Mouse (Mus musculus) kidney, embryonic 14.5 days (tissue): ENCODE measurements at regions not wholly inside any gene's neighbourhood (a gene's known extent, or its start where the extent isn't known, plus 50 kb on each side); places are given as distances from the start of the nearest gene placed in this dataset.

Experiments
- ATAC-seq: fragments of 200-750 bp; cut with Nextera tagmentation; 2 replicates; pipeline ENCODE4 v1.8.0; 2017; ENCODE audit warnings: moderate number of reproducible peaks, mild to moderate bottlenecking, moderate TSS enrichment, moderate library complexity; ENCODE audit not compliant: low FRiP score, low TSS enrichment
- H3K27ac ChIP-seq: fragments of 300-500 bp; sonication (generic); 2 replicates; pipeline ENCODE4 v1.5.1; 2014; ENCODE audit warnings: low read depth, mild to moderate bottlenecking, low read length, moderate library complexity, mixed read lengths
- H3K27me3 ChIP-seq: fragments of 300-500 bp; sonication (generic); 2 replicates; pipeline ENCODE4 v1.6.1; 2014; ENCODE audit warnings: mild to moderate bottlenecking, low read length; ENCODE audit not compliant: control insufficient read depth, insufficient read depth
- H3K36me3 ChIP-seq: fragments of 300-500 bp; sonication (generic); 2 replicates; pipeline ENCODE4 v1.6.1; 2014; ENCODE audit warnings: low read length, mixed read lengths; ENCODE audit not compliant: control insufficient read depth, insufficient read depth
- H3K4me1 ChIP-seq: fragments of 300-500 bp; sonication (generic); 2 replicates; pipeline ENCODE4 v1.6.1; 2014; ENCODE audit warnings: low read length, mixed read lengths; ENCODE audit not compliant: control insufficient read depth, insufficient read depth
- H3K4me2 ChIP-seq: fragments of 300-500 bp; sonication (generic); replicated peaks from 2 replicates; pipeline ENCODE4 v1.6.1; 2014; ENCODE audit warnings: low read depth, mild to moderate bottlenecking, low read length
- H3K4me3 ChIP-seq: fragments of 300-500 bp; sonication (generic); 2 replicates; pipeline ENCODE4 v1.5.1; 2014; ENCODE audit warnings: mild to moderate bottlenecking, low read length
- H3K9ac ChIP-seq: fragments of 300-500 bp; sonication (generic); 2 replicates; pipeline ENCODE4 v1.6.1; 2014; ENCODE audit warnings: low read depth, mild to moderate bottlenecking, low read length, moderate library complexity
- H3K9me3 ChIP-seq: fragments of 300-500 bp; sonication (generic); 2 replicates; pipeline ENCODE4 v1.6.1; 2016; ENCODE audit warnings: low read length; ENCODE audit not compliant: control insufficient read depth
- WGBS: fragments of 180-500 bp; shearing (Covaris S2); extraction: QIAGEN DNeasy Blood & Tissue Kit; methylation state at CpG from one replicate; pipeline ENCODE4 v1.1.7; 2014; 5-methylcytosine and 5-hydroxymethylcytosine counted together

- no peaks in the 10 kb centered on the region for H3K9me3 ChIP-seq
- no peak overlapping the region for H3K27ac ChIP-seq
- H3K4me3 ChIP-seq = no peak overlapping the region
- no peak overlapping the region for H3K9ac ChIP-seq
- no peaks in the 10 kb centered on the region for H3K4me1 ChIP-seq
- H3K4me2 ChIP-seq = no peak overlapping the region
- no peaks in the 10 kb centered on the region for H3K36me3 ChIP-seq
- H3K27me3 ChIP-seq = no peaks in the 10 kb centered on the region
- no peak for ATAC-seq
- 89% methylated on average over 5 of the region's 5 CpGs for WGBS
These were observed 615.9 kb downstream of the Nfib start for GRCm38 (mm10) chr4:82089657-82090056.

GRCm38 (mm10) chr4:82083519-82083918, 622.0 kb downstream of the Nfib start:
- Histone ChIP-seq H3K4me2 (no peak overlapping the region), H3K4me3 (no peak overlapping the region), H3K9me3 (no peaks in the 10 kb centered on the region), H3K27me3 (no peaks in the 10 kb centered on the region), H3K36me3 (no peaks in the 10 kb centered on the region), H3K9ac (no peak overlapping the region), H3K4me1 (no peaks in the 10 kb centered on the region), H3K27ac (no peak overlapping the region)
- ATAC-seq = no peak
- 69% methylated on average over 2 of the region's 2 CpGs for WGBS

- peaks cover 4% of the 10 kb centered on the region; the same call in 1 of the 2 replicates for H3K4me1 ChIP-seq
- no peaks in the 10 kb centered on the region for H3K36me3 ChIP-seq
- no peak overlapping the region for H3K4me3 ChIP-seq
- no peak overlapping the region for H3K27ac ChIP-seq
- 80% methylated on average over 3 of the region's 3 CpGs for WGBS
- ATAC-seq = no peak
- no peak overlapping the region for H3K9ac ChIP-seq
- H3K4me2 ChIP-seq = no peak overlapping the region
- no peaks in the 10 kb centered on the region for H3K9me3 ChIP-seq
- no peaks in the 10 kb centered on the region for H3K27me3 ChIP-seq
These were observed 625.4 kb upstream of the Mpdz start for GRCm38 (mm10) chr4:82068050-82068449.

- Histone ChIP-seq H3K27me3 (no peaks in the 10 kb centered on the region), H3K4me3 (no peak overlapping the region), H3K4me1 (peaks cover 4% of the 10 kb centered on the region; the same call in 1 of the 2 replicates), H3K9ac (no peak overlapping the region; the same call in 1 of the 2 replicates), H3K36me3 (no peaks in the 10 kb centered on the region), H3K4me2 (no peak overlapping the region; the same call in 1 of the 2 replicates), H3K27ac (no peak overlapping the region), H3K9me3 (no peaks in the 10 kb centered on the region)
- ATAC-seq = peak; percentile 39; the same call in 1 of the 2 replicates
- 63% methylated on average over 14 of the region's 14 CpGs for WGBS
These were observed 623.2 kb upstream of the Mpdz start for GRCm38 (mm10) chr4:82065641-82066358.

- Histone ChIP-seq H3K27me3 (no peaks in the 10 kb centered on the region), H3K27ac (no peak overlapping the region), H3K4me1 (peaks cover 4% of the 10 kb centered on the region; the same call in 1 of the 2 replicates), H3K9ac (no peak overlapping the region), H3K36me3 (no peaks in the 10 kb centered on the region), H3K4me3 (no peak overlapping the region), H3K9me3 (no peaks in the 10 kb centered on the region), H3K4me2 (no peak overlapping the region)
- 83% methylated on average over 5 of the region's 5 CpGs for WGBS
- ATAC-seq = no peak
These were observed 620.1 kb upstream of the Mpdz start for GRCm38 (mm10) chr4:82062726-82063125.

GRCm38 (mm10) chr4:82056671-82057070, 614.1 kb upstream of the Mpdz start:
- Histone ChIP-seq H3K27me3 (no peaks in the 10 kb centered on the region), H3K4me3 (no peak overlapping the region), H3K9ac (no peak overlapping the region), H3K27ac (no peak overlapping the region), H3K36me3 (no peaks in the 10 kb centered on the region), H3K4me1 (no peaks in the 10 kb centered on the region), H3K4me2 (no peak overlapping the region), H3K9me3 (no peaks in the 10 kb centered on the region)
- no peak for ATAC-seq
- 75% methylated on average over 1 of the region's 1 CpGs for WGBS

- H3K36me3 ChIP-seq = no peaks in the 10 kb centered on the region
- no peak overlapping the region for H3K27ac ChIP-seq
- H3K4me2 ChIP-seq = no peak overlapping the region
- no peak for ATAC-seq
- no peaks in the 10 kb centered on the region for H3K9me3 ChIP-seq
- no peak overlapping the region for H3K9ac ChIP-seq
- no peak overlapping the region for H3K4me3 ChIP-seq
- H3K4me1 ChIP-seq = no peaks in the 10 kb centered on the region
- WGBS = 91% methylated on average over 2 of the region's 2 CpGs
- H3K27me3 ChIP-seq = no peaks in the 10 kb centered on the region
These were observed 605.6 kb upstream of the Mpdz start for GRCm38 (mm10) chr4:82048171-82048570.

- Histone ChIP-seq H3K27ac (no peak overlapping the region), H3K4me1 (no peaks in the 10 kb centered on the region), H3K4me3 (no peak overlapping the region), H3K36me3 (no peaks in the 10 kb centered on the region), H3K4me2 (no peak overlapping the region), H3K9ac (no peak overlapping the region), H3K27me3 (no peaks in the 10 kb centered on the region), H3K9me3 (no peaks in the 10 kb centered on the region)
- ATAC-seq = no peak
- 91% methylated on average over 1 of the region's 1 CpGs for WGBS
These were observed 594.9 kb upstream of the Mpdz start for GRCm38 (mm10) chr4:82037473-82037872.

- H3K4me1 ChIP-seq = no peaks in the 10 kb centered on the region
- H3K9me3 ChIP-seq = no peaks in the 10 kb centered on the region
- ATAC-seq = no peak
- no peak overlapping the region for H3K4me2 ChIP-seq
- no peak overlapping the region for H3K9ac ChIP-seq
- no peaks in the 10 kb centered on the region for H3K36me3 ChIP-seq
- no peak overlapping the region for H3K4me3 ChIP-seq
- no peak overlapping the region for H3K27ac ChIP-seq
- H3K27me3 ChIP-seq = no peaks in the 10 kb centered on the region
- WGBS = 40% methylated on average over 3 of the region's 3 CpGs
These were observed 592.6 kb upstream of the Mpdz start for GRCm38 (mm10) chr4:82035074-82035703.
